Mouse (Mus musculus): ENCODE data around the gene Fbxo44. TPM values are rescaled to one million over a fixed set of nuclear protein-coding genes. Genes with fewer than 3 reads are reported as not detected.

Gene Fbxo44
- polyA plus RNA-seq, 1 experiment from 2014 or later: 60.8 TPM

Small RNAs within 50 kb of the gene (microRNA-seq; reads per million reads assigned to microRNA genes)
- not detected for gene Mir7022

Other genes with a start within 250 kb of the Fbxo44 start
- gene Plod1, start 223.7 kb downstream of the Fbxo44 start, polyA plus RNA-seq (2014; fragmentation: Nextera tagmentation; extraction: Ambion mirVana): 33.2 and 35.2 TPM in 2 replicates
- 19.7 and 20.6 TPM in 2 replicates for gene 2510039O18Rik, start 219.6 kb downstream of the Fbxo44 start, polyA plus RNA-seq (2014; fragmentation: Nextera tagmentation; extraction: Ambion mirVana)
- 0.72 and 0.87 TPM in 2 replicates for gene Nppb, start 174.7 kb downstream of the Fbxo44 start, polyA plus RNA-seq (2014; fragmentation: Nextera tagmentation; extraction: Ambion mirVana)
- gene Nppa, start 159.8 kb downstream of the Fbxo44 start, polyA plus RNA-seq (2014; fragmentation: Nextera tagmentation; extraction: Ambion mirVana): 1.2 and 2.9 TPM in 2 replicates
- 20.9 and 24.2 TPM in 2 replicates for gene Clcn6, start 121.7 kb downstream of the Fbxo44 start, polyA plus RNA-seq (2014; fragmentation: Nextera tagmentation; extraction: Ambion mirVana)
- gene Mthfr, start 121.4 kb downstream of the Fbxo44 start, polyA plus RNA-seq (2014; fragmentation: Nextera tagmentation; extraction: Ambion mirVana): 22.0 and 22.7 TPM in 2 replicates
- 9.1 and 10.7 TPM in 2 replicates for gene Agtrap, start 72.5 kb downstream of the Fbxo44 start, polyA plus RNA-seq (2014; fragmentation: Nextera tagmentation; extraction: Ambion mirVana)
- gene Mad2l2, start 30.1 kb downstream of the Fbxo44 start, polyA plus RNA-seq (2014; fragmentation: Nextera tagmentation; extraction: Ambion mirVana): 71.7 and 78.3 TPM in 2 replicates
- gene Draxin, start 29.8 kb downstream of the Fbxo44 start, polyA plus RNA-seq (2014; fragmentation: Nextera tagmentation; extraction: Ambion mirVana): 9.8 and 10.5 TPM in 2 replicates
- gene Fbxo6, start 8.3 kb downstream of the Fbxo44 start, polyA plus RNA-seq (2014; fragmentation: Nextera tagmentation; extraction: Ambion mirVana): 11.7 and 13.9 TPM in 2 replicates
- 1.3 and 2.8 TPM in 2 replicates for gene Fbxo2, start 139 bp upstream of the Fbxo44 start, polyA plus RNA-seq (2014; fragmentation: Nextera tagmentation; extraction: Ambion mirVana)
- 13.1 and 14.2 TPM in 2 replicates for gene Disp3, start 127.5 kb upstream of the Fbxo44 start, polyA plus RNA-seq (2014; fragmentation: Nextera tagmentation; extraction: Ambion mirVana)